Mouse (Mus musculus) brain, embryonic 14.5 days (tissue): ENCODE results near the gene Cd69.

ENCODE experiments used
- CTCF ChIP-seq: fragments of 200-500 bp; IDR thresholded peaks from 2 replicates; pipeline ENCODE4 v1.5.1; 2012; ENCODE audit warnings: inconsistent platforms, mild to moderate bottlenecking, moderate library complexity, borderline replicate concordance; ENCODE audit not compliant: insufficient read depth, insufficient read length; ENCODE audit errors: extremely low read depth
- POLR2A ChIP-seq: fragments of 200-500 bp; IDR thresholded peaks from 2 replicates; pipeline ENCODE4 v1.6.1; 2012; ENCODE audit warnings: mild to moderate bottlenecking, inconsistent platforms, borderline replicate concordance; ENCODE audit not compliant: poor library complexity, insufficient read depth, insufficient read length, severe bottlenecking; ENCODE audit errors: extremely low read depth

GRCm38 (mm10) chr6:129319331-129319730, 44.1 kb upstream of the Cd69 start:
- TF ChIP-seq POLR2A = no peak
- TF ChIP-seq CTCF = no peak
